Mouse (Mus musculus): ENCODE results near the gene Ccdc9b. TPM values are rescaled to one million over a fixed set of nuclear protein-coding genes. Genes with fewer than 3 reads are reported as not detected.

Gene Ccdc9b
- polyA plus RNA-seq, 1 experiment from 2014 or later: 2.4 TPM

DNA sequence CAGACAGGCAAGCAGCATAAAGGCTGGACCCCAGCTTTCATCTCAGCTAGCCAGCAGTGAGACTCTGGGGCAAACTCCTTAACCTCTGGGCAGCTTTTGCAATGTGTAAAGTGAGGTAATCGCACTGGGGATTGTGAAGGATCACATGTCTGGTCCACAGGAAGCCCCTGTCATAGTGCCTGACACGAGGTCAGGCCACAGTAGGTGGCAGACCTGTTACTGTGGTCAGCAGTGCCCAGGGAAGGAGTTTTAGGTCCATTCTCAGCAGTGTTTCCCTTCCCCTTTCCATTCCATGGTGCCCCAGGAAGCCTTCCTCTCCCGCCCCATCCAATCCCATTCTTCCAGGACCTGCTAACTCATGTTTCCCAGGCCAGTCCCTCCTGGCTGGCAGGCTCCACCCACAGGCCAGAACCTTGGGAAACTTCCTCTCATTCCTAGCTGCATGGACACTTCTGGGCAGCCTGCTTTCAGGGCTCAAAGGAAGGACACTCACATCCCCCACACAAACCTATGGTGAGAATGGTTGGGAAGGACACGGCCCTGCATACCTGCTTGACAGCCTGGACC is 52.7 kb downstream of the Ccdc9b start:
- H3K4me3 ChIP-seq: no peak overlapping the region
- H3K27ac ChIP-seq: no peak overlapping the region
- H3K4me2 ChIP-seq: no peak overlapping the region
- ATAC-seq (replicated peaks; ENCODE audit: insufficient number of reproducible peaks, insufficient read depth, low FRiP score, low read depth): no peak
- no peak overlapping the region for H3K9ac ChIP-seq
- no peaks in the 10 kb centered on the region for H3K9me3 ChIP-seq (replicated peaks)
- WGBS: 54% methylated on average over 4 of the region's 4 CpGs
- peaks cover 67% of the 10 kb centered on the region for H3K4me1 ChIP-seq (replicated peaks)
- no peaks in the 10 kb centered on the region for H3K36me3 ChIP-seq
- H3K27me3 ChIP-seq: peaks cover 62% of the 10 kb centered on the region

GRCm38 (mm10) chr2:118708472-118708871 is 54.0 kb downstream of the Ccdc9b start:
- H3K27me3 ChIP-seq: peaks cover 74% of the 10 kb centered on the region
- H3K4me2 ChIP-seq: no peak overlapping the region
- H3K9me3 ChIP-seq (replicated peaks): no peaks in the 10 kb centered on the region
- no peak overlapping the region for H3K9ac ChIP-seq
- WGBS: 67% methylated on average over 4 of the region's 4 CpGs
- no peak overlapping the region for H3K4me3 ChIP-seq
- H3K27ac ChIP-seq: no peak overlapping the region
- no peaks in the 10 kb centered on the region for H3K36me3 ChIP-seq
- ATAC-seq (replicated peaks; ENCODE audit: insufficient number of reproducible peaks, insufficient read depth, low FRiP score, low read depth): no peak
- peaks cover 76% of the 10 kb centered on the region for H3K4me1 ChIP-seq (replicated peaks)

DNA sequence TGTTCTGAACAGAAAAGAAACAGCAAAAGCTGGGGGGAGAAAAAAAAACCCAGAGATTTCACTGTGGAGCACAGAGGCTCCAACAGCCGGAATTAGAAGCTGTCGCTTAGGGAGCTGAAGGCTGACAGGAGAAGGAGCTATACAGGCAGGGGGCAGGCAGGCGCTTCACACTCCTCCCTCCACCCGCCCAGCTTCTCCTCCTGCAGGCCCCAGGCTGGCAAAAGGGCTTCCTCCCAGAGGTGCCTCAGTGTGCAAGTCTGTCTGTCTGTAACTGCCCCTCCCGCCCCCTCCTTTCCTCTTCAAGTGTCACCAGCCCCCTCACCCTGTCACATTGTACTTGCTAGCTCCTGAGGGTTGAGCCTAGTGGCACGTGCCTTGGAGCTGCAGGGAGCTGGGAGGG is 56.0 kb downstream of the Ccdc9b start:
- Histone ChIP-seq H3K4me2 (no peak overlapping the region), H3K9me3 (replicated peaks) (no peaks in the 10 kb centered on the region), H3K27me3 (peaks cover 83% of the 10 kb centered on the region), H3K4me1 (replicated peaks) (peaks cover 84% of the 10 kb centered on the region), H3K27ac (peak overlapping the region; percentile 58), H3K9ac (no peak overlapping the region; the same call in 1 of the 2 replicates), H3K4me3 (no peak overlapping the region), H3K36me3 (no peaks in the 10 kb centered on the region)
- ATAC-seq (replicated peaks; ENCODE audit: insufficient number of reproducible peaks, insufficient read depth, low FRiP score, low read depth): peak; percentile 48
- WGBS: 10% methylated on average over 6 of the region's 6 CpGs

Other genes with a start within 250 kb of the Ccdc9b start
- gene Bmf, start 213.0 kb downstream of the Ccdc9b start, polyA plus RNA-seq (2015; fragmentation: Nextera tagmentation; extraction: Ambion mirVana): 1.9 and 3.8 TPM in 2 replicates
- gene Bub1b, start 164.4 kb downstream of the Ccdc9b start, polyA plus RNA-seq (2015; fragmentation: Nextera tagmentation; extraction: Ambion mirVana): 56.7 and 74.8 TPM in 2 replicates
- 10.1 and 11.0 TPM in 2 replicates for gene Pak6, start 99.4 kb downstream of the Ccdc9b start, polyA plus RNA-seq (2015; fragmentation: Nextera tagmentation; extraction: Ambion mirVana)
- gene Ankrd63, start 58.7 kb downstream of the Ccdc9b start, polyA plus RNA-seq (2015; fragmentation: Nextera tagmentation; extraction: Ambion mirVana): 2.7 and 3.6 TPM in 2 replicates
- gene Plcb2, start 34.2 kb downstream of the Ccdc9b start, polyA plus RNA-seq (2015; fragmentation: Nextera tagmentation; extraction: Ambion mirVana): 3.2 and 3.8 TPM in 2 replicates
- 42.1 and 44.7 TPM in 2 replicates for gene Inafm2, start 16.9 kb downstream of the Ccdc9b start, polyA plus RNA-seq (2015; fragmentation: Nextera tagmentation; extraction: Ambion mirVana)
- not detected in 2 replicates for gene Phgr1, start 10.1 kb upstream of the Ccdc9b start, polyA plus RNA-seq (2015; fragmentation: Nextera tagmentation; extraction: Ambion mirVana)
- 0.20 and 0.96 TPM in 2 replicates for gene Disp2, start 17.1 kb upstream of the Ccdc9b start, polyA plus RNA-seq (2015; fragmentation: Nextera tagmentation; extraction: Ambion mirVana)
- gene Knstrn, start 51.3 kb upstream of the Ccdc9b start, polyA plus RNA-seq (2015; fragmentation: Nextera tagmentation; extraction: Ambion mirVana): 89.0 and 92.2 TPM in 2 replicates
- 80.6 and 87.9 TPM in 2 replicates for gene Ivd, start 99.3 kb upstream of the Ccdc9b start, polyA plus RNA-seq (2015; fragmentation: Nextera tagmentation; extraction: Ambion mirVana)
- 3.3 and 5.1 TPM in 2 replicates for gene Bahd1, start 137.7 kb upstream of the Ccdc9b start, polyA plus RNA-seq (2015; fragmentation: Nextera tagmentation; extraction: Ambion mirVana)
- gene Chst14, start 163.8 kb upstream of the Ccdc9b start, polyA plus RNA-seq (2015; fragmentation: Nextera tagmentation; extraction: Ambion mirVana): 16.5 and 20.5 TPM in 2 replicates